Mouse (Mus musculus): Measurements from ENCODE around the gene Qser1.
A peak's percentile ranks its signal among the peaks of the same experiment; 100 is the strongest.
"Not testable (repeated sequence)": the region's sequence is repeated elsewhere in the genome, so short reads cannot be mapped to it uniquely, and the experiment has no call there.

Qser1 gene

GRCm38 (mm10) chr2:104816371-104816827, at the start of gene Qser1:
Qser1 (minus strand) TSS chr2:104816760.
- peak in 1 of 2 experiments; percentile 85 for DNase-seq (ENCODE audit: inconsistent age in 2 of 2, low spot score in 1 of 2)

GRCm38 (mm10) chr2:104864176-104864860, 47.8 kb upstream of the Qser1 start:
- peak; percentile 46 to 71 for DNase-seq (ENCODE audit: inconsistent age in 2 of 2, low spot score in 1 of 2)

- DNase-seq (ENCODE audit: inconsistent age in 2 of 2, low spot score in 1 of 2), result no peak
These were observed 43.9 kb upstream of the Qser1 start for GRCm38 (mm10) chr2:104860426-104860825.

GRCm38 (mm10) chr2:104859060-104859459, 42.5 kb upstream of the Qser1 start:
- DNase-seq (ENCODE audit: inconsistent age in 2 of 2, low spot score in 1 of 2), result no peak

GRCm38 (mm10) chr2:104858083-104858482, 41.5 kb upstream of the Qser1 start:
- DNase-seq (ENCODE audit: inconsistent age in 2 of 2, low spot score in 1 of 2), result not testable (repeated sequence)

GRCm38 (mm10) chr2:104856218-104856617, 39.7 kb upstream of the Qser1 start:
- DNase-seq (ENCODE audit: inconsistent age in 2 of 2, low spot score in 1 of 2), result no peak

- DNase-seq (ENCODE audit: inconsistent age in 2 of 2, low spot score in 1 of 2), result peak; percentile 38 to 78
These were observed 39.2 kb upstream of the Qser1 start for GRCm38 (mm10) chr2:104855732-104856131.

GRCm38 (mm10) chr2:104854836-104855235, 38.3 kb upstream of the Qser1 start:
- DNase-seq (ENCODE audit: inconsistent age in 2 of 2, low spot score in 1 of 2), result no peak

GRCm38 (mm10) chr2:104852546-104852945, 36.0 kb upstream of the Qser1 start:
- DNase-seq (ENCODE audit: inconsistent age in 2 of 2, low spot score in 1 of 2), result peak in 1 of 2 experiments; percentile 65

- no peak for DNase-seq (ENCODE audit: inconsistent age in 2 of 2, low spot score in 1 of 2)
These were observed 35.1 kb upstream of the Qser1 start for GRCm38 (mm10) chr2:104851686-104852085.

GRCm38 (mm10) chr2:104849991-104850359, 33.4 kb upstream of the Qser1 start:
- no peak for DNase-seq (ENCODE audit: inconsistent age in 2 of 2, low spot score in 1 of 2)

GRCm38 (mm10) chr2:104849276-104849990, 32.9 kb upstream of the Qser1 start, which contains the start of gene Prrg4:
Prrg4 (minus strand) TSS chr2:104849876.
- DNase-seq (ENCODE audit: inconsistent age in 2 of 2, low spot score in 1 of 2), result peak; percentile 90 to 94

- DNase-seq (ENCODE audit: inconsistent age in 2 of 2, low spot score in 1 of 2), result peak in 1 of 2 experiments; percentile 38
These were observed 31.9 kb upstream of the Qser1 start for GRCm38 (mm10) chr2:104848235-104849161.

- peak; percentile 24 to 52 for DNase-seq (ENCODE audit: inconsistent age in 2 of 2, low spot score in 1 of 2)
These were observed 31.1 kb upstream of the Qser1 start for GRCm38 (mm10) chr2:104847645-104848044.

GRCm38 (mm10) chr2:104846638-104847414, 30.3 kb upstream of the Qser1 start:
- no peak for DNase-seq (ENCODE audit: inconsistent age in 2 of 2, low spot score in 1 of 2)

- DNase-seq (ENCODE audit: inconsistent age in 2 of 2, low spot score in 1 of 2), result no peak
These were observed 26.0 kb upstream of the Qser1 start for GRCm38 (mm10) chr2:104842559-104842958.

- DNase-seq (ENCODE audit: inconsistent age in 2 of 2, low spot score in 1 of 2), result no peak
These were observed 25.2 kb upstream of the Qser1 start for GRCm38 (mm10) chr2:104841736-104842135.

- DNase-seq (ENCODE audit: inconsistent age in 2 of 2, low spot score in 1 of 2), result no peak
These were observed 24.4 kb upstream of the Qser1 start for GRCm38 (mm10) chr2:104840974-104841373.

GRCm38 (mm10) chr2:104832486-104832885, 15.9 kb upstream of the Qser1 start:
- DNase-seq (ENCODE audit: inconsistent age in 2 of 2, low spot score in 1 of 2), result no peak

- no peak for DNase-seq (ENCODE audit: inconsistent age in 2 of 2, low spot score in 1 of 2)
These were observed 9.6 kb upstream of the Qser1 start for GRCm38 (mm10) chr2:104826191-104826590.
